Mouse (Mus musculus): ENCODE data around the gene Fndc11.

DNA sequence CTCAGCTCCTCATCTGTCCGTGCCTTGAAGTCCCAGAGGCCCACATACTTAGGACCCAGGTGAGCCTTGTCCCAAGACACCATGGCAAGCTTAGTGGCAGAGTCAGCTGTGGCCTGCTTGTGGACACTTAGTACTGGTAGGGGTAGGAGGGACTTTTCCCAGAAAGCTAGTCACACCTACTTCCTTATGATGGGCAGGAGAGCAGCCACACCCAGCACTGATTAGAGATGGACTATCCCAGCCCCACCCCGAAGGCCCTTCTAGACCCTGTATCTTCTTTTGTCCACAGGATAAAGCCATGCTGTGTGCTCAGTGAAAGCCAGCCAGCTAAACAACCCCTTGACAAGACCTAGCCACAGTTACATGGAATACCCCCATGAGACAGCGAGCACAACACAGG lies 17.4 kb upstream of the Fndc11 start, which contains the start of gene Ptk6:
- TF ChIP-seq POLR2A (IDR thresholded peaks at IDR 0.05; ENCODE audit: borderline replicate concordance, extremely low read depth, low read depth, low read length) (no peak), CTCF (IDR thresholded peaks at IDR 0.05; ENCODE audit: insufficient read depth, low read length) (no peak)

All from lung, adult 2 months (tissue).